Mouse (Mus musculus) thymus, adult 2 months (tissue): ENCODE measurements around the gene Mapk12. TPM values are rescaled to one million over a fixed set of nuclear protein-coding genes. Genes with fewer than 3 reads are reported as not detected.
A peak's percentile ranks its signal among the peaks of the same experiment; 100 is the strongest.

Experiments
- DNase-seq: peaks from one replicate; pipeline ENCODE4 v3.0.0; 2021
- H3K27ac ChIP-seq: fragments of 200-500 bp; 2 replicates; pipeline ENCODE4 v1.5.1; 2012; ENCODE audit warnings: low read length, control low read depth; ENCODE audit not compliant: control insufficient read depth, insufficient read depth
- H3K27me3 ChIP-seq: fragments of 200-500 bp; 2 replicates; pipeline ENCODE4 v1.6.1; 2012; ENCODE audit warnings: mild to moderate bottlenecking, low read length, moderate library complexity, mixed read lengths; ENCODE audit not compliant: control insufficient read depth, insufficient read depth
- H3K36me3 ChIP-seq: fragments of 200-500 bp; 2 replicates; pipeline ENCODE4 v1.6.1; 2012; ENCODE audit warnings: mild to moderate bottlenecking, low read length, moderate library complexity; ENCODE audit not compliant: control insufficient read depth, insufficient read depth
- H3K4me1 ChIP-seq: fragments of 200-500 bp; replicated peaks from 2 replicates; pipeline ENCODE4 v1.6.1; 2012; ENCODE audit warnings: low read length; ENCODE audit not compliant: control insufficient read depth, insufficient read depth
- H3K4me3 ChIP-seq: fragments of 200-500 bp; 2 replicates; pipeline ENCODE4 v1.5.1; 2012; ENCODE audit warnings: mild to moderate bottlenecking, low read length, control low read depth, moderate library complexity; ENCODE audit not compliant: control insufficient read depth, insufficient read depth
- CTCF ChIP-seq: fragments of 200-500 bp; IDR thresholded peaks from 2 replicates; pipeline ENCODE4 v1.5.1; 2012; ENCODE audit warnings: mild to moderate bottlenecking, control low read depth, low read length, moderate library complexity, borderline replicate concordance; ENCODE audit not compliant: control insufficient read depth, poor library complexity, insufficient read depth; ENCODE audit errors: extremely low read depth
- POLR2A ChIP-seq: fragments of 200-500 bp; IDR thresholded peaks from 2 replicates; pipeline ENCODE4 v1.6.1; 2012; ENCODE audit warnings: mild to moderate bottlenecking, low read length, control low read depth, moderate library complexity; ENCODE audit not compliant: control insufficient read depth, poor library complexity, insufficient read depth; ENCODE audit errors: extremely low read depth
- WGBS: fragments of 180-500 bp; shearing (Covaris S2); methylation state at CpG from one replicate; pipeline ENCODE4 v1.1.7; 2018; 5-methylcytosine and 5-hydroxymethylcytosine counted together
- polyA plus RNA-seq: library from polyadenylated mRNA; depleted of rRNA; stranded (reverse); fragments of >200 nt; gene quantifications from 2 replicates; pipeline ENCODE4 v1.2.3, GENCODE M21; 2012

Mapk12 gene
- polyA plus RNA-seq, 1 experiment = 2.9 TPM

- TF ChIP-seq POLR2A (no peak), CTCF (no peak)
- H3K4me1 ChIP-seq = peaks cover 29% of the 10 kb centered on the region
- H3K27me3 ChIP-seq = no peaks in the 10 kb centered on the region
- no peaks in the 10 kb centered on the region for H3K36me3 ChIP-seq
- WGBS = 5% methylated on average over 3 of the region's 3 CpGs
- no peak overlapping the region for H3K4me3 ChIP-seq
- DNase-seq = peak; percentile 58
- no peak overlapping the region for H3K27ac ChIP-seq
Measured at GRCm38 (mm10) chr15:89131316-89131715, 9.2 kb downstream of the Mapk12 start.

- Histone ChIP-seq H3K27ac (no peak overlapping the region), H3K4me3 (no peak overlapping the region), H3K27me3 (no peaks in the 10 kb centered on the region), H3K36me3 (no peaks in the 10 kb centered on the region), H3K4me1 (peaks cover 29% of the 10 kb centered on the region)
- TF ChIP-seq CTCF (no peak), POLR2A (no peak)
- no peak for DNase-seq
Measured at GRCm38 (mm10) chr15:89130245-89130644, 10.3 kb downstream of the Mapk12 start.

GRCm38 (mm10) chr15:89128382-89129350 is 11.8 kb downstream of the Mapk12 start, which contains the start of gene Hdac10:
TSS of gene Hdac10 (minus strand) at chr15:89128700.
- Histone ChIP-seq H3K27me3 (no peaks in the 10 kb centered on the region), H3K4me3 (peak within 1 kb of the TSS; percentile 96), H3K36me3 (no peaks in the 10 kb centered on the region), H3K4me1 (peaks cover 31% of the 10 kb centered on the region), H3K27ac (peak within 1 kb of the TSS; percentile 54)
- TF ChIP-seq POLR2A (0 out of 2 replicates have a peak, but pooled peaks have one; percentile 64), CTCF (peak; percentile 100)
- 5% methylated on average over 36 of the region's 36 CpGs for WGBS
- DNase-seq = peak; percentile 78

- TF ChIP-seq CTCF = no peak
- TF ChIP-seq POLR2A = no peak
- H3K27me3 ChIP-seq = no peaks in the 10 kb centered on the region
- 81% methylated on average over 8 of the region's 8 CpGs for WGBS
- peaks cover 39% of the 10 kb centered on the region for H3K4me1 ChIP-seq
- no peaks in the 10 kb centered on the region for H3K36me3 ChIP-seq
- no peak overlapping the region for H3K4me3 ChIP-seq
- H3K27ac ChIP-seq = no peak overlapping the region
- no peak for DNase-seq
Measured at GRCm38 (mm10) chr15:89127364-89127940, 13.1 kb downstream of the Mapk12 start.

- Histone ChIP-seq H3K27ac (no peak overlapping the region), H3K4me3 (no peak overlapping the region), H3K27me3 (no peaks in the 10 kb centered on the region), H3K4me1 (peaks cover 45% of the 10 kb centered on the region), H3K36me3 (no peaks in the 10 kb centered on the region)
- TF ChIP-seq CTCF = no peak
- no peak for TF ChIP-seq POLR2A
- WGBS = 97% methylated on average over 8 of the region's 8 CpGs
- DNase-seq = no peak
Measured at GRCm38 (mm10) chr15:89126622-89127021, 13.9 kb downstream of the Mapk12 start.

- H3K36me3 ChIP-seq = no peaks in the 10 kb centered on the region
- H3K4me1 ChIP-seq = peaks cover 37% of the 10 kb centered on the region
- no peak for DNase-seq
- no peak overlapping the region for H3K27ac ChIP-seq
- H3K4me3 ChIP-seq = no peak overlapping the region
- no peaks in the 10 kb centered on the region for H3K27me3 ChIP-seq
- WGBS = 98% methylated on average over 9 of the region's 9 CpGs
- TF ChIP-seq CTCF (no peak), POLR2A (no peak)
Measured at GRCm38 (mm10) chr15:89125351-89125750, 15.2 kb downstream of the Mapk12 start.

- Histone ChIP-seq H3K4me1 (peaks cover 35% of the 10 kb centered on the region), H3K36me3 (no peaks in the 10 kb centered on the region), H3K4me3 (no peak overlapping the region), H3K27ac (no peak overlapping the region), H3K27me3 (no peaks in the 10 kb centered on the region)
- DNase-seq = no peak
- TF ChIP-seq POLR2A (no peak), CTCF (no peak)
- 100% methylated on average over 3 of the region's 3 CpGs for WGBS
Measured at GRCm38 (mm10) chr15:89124312-89124711, 16.2 kb downstream of the Mapk12 start.
